Mouse (Mus musculus): ENCODE measurements around the gene Mybpc2. TPM values are rescaled to one million over a fixed set of nuclear protein-coding genes. Genes with fewer than 3 reads are reported as not detected.

Mybpc2 gene
- under 1 TPM; 0.27 to 0.28 TPM for total RNA-seq (2021)
- long read RNA-seq, partial matches to known transcripts = 1 of 1 reads
- long read RNA-seq, other reads (novel, unspliced or antisense) = 0 of 1 reads

DNA sequence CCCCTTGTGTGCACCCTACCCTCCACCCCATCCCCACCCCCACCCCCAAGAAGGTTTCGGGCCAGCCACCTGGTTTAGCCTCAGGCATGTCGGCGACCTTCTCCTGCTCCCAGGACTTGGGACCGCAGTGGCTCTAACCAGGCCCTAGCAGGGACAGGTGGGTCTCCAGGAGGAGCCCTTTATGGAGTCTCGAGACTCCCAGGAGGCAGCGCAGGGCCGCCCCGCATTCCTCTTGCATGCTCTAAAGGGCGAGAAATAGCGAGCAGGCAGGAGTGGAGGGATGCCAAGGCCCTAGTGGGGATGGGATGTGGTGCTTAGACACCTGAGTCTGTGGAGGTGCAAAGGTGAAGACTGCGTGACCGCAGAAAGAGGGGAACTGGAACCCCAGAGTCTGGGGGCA lies at the start of gene Mybpc2:
TSS of gene Mybpc2 (minus strand) at position 155 of the 400 bp plus-strand sequence.
- no peak for DNase-seq (ENCODE audit: low spot score in 2 of 2)

DNA sequence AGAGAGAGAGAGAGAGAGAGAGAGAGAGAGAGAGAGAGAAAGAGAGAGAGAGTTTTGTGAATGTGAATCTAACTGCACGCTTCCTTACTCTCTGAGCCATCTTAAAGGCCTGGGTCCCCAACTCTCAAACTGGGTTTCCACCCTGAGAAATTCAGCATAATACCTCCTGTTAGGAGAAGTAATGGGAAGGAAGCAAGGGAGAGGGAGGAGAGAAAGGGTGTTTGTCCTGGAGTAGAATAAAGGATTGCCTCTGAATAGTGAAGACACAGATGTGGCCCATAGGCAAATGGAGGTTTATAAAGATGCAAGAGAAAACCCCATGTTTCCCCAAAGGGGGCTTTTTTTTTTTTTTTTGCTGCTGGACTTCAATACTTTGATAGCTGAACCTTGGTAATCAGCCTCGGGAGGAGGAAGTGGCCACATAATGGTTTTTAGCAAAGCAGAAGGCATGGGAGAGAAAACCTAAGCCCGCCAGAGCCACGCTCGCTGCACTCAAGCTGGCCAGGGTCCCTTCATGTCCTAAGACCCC lies 48.6 kb upstream of the Mybpc2 start:
- DNase-seq (ENCODE audit: low spot score in 2 of 2) = no peak

DNA sequence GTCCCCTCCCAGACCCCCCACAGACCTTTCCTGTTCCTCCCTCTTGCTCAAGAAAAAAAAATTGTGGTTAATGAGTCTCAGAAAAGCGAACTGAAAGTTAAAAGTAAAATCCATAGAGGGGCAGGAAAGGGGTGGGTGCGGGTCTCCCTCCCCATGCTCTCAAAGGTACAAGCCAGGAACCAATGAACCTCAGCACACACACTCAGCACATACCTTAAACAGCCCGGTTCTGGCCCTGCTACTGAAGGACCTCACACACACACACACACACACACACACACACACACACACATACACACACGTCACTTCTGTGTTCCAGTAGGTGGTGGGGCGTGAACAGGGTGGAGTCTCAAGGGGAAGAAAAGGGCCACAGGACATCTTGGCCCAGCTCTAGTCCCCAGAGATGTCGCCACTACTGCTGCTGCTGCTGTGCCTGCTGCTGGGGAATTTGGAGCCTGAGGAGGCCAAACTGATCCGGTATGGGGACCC lies 47.8 kb upstream of the Mybpc2 start, which contains the start of gene Napsa:
TSS of gene Napsa (plus strand) at position 168 of the 489 bp plus-strand sequence.
- no peak for DNase-seq (ENCODE audit: low spot score in 2 of 2)

DNA sequence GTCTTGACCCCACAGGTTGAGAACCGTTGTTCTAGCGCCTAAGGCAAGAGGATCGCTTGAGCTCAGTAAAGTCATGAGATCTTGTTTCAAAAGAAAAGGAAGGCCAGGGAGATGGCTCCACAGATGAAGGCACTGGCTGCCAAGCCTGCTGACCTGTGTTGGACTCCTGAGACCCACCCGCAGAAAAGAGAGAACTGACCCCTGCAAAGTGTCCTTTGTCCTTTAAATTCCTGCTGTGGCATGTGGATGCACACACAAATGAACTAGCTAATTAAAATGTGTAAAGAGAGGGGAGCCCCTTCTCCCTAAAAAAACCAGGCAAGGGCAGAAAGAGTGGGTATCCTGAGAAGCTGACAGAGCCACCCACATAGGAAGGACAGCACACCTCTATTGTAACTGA lies 47.4 kb upstream of the Mybpc2 start:
- DNase-seq (ENCODE audit: low spot score in 2 of 2) = no peak

DNA sequence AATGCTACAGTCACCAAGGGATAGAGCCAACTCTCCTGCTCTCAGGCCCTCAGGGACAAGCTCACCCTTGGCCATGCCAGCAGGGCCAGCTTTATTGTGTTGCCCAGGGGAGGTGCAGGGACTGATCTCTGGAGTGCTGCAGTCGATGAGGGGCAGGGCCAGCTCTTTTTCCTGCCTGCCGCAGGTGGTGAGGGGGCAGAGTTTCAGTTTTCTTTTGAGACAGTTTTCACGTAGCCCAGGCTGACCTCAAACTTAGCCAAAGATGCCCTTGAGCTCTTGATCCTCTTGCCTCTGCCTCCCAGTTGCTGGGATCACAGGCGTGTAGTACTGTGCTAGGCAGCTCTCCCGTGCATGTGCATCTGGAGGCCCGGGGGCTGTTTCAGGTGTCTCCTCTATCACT lies 46.5 kb upstream of the Mybpc2 start:
- DNase-seq (ENCODE audit: low spot score in 2 of 2) = no peak

DNA sequence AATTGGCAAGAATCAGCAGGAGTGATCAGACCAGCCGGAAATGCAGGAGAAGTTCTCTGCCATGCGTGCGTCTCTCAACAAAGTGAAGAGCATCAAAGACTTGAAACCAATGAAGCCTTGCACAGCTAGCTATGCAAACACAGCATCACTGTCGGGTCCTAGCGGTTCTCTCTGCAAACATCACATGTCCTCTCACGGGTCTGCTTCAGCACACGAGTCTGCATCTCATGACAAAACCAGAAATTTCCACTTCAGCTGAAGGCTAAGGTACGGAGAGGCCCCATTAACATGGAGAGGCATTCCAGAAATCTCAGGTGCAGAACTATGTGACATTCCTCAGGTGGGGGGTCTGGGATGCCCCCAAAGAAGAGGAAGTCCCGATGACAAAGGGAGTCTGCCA lies 44.3 kb upstream of the Mybpc2 start:
- no peak for DNase-seq (ENCODE audit: low spot score in 2 of 2)

DNA sequence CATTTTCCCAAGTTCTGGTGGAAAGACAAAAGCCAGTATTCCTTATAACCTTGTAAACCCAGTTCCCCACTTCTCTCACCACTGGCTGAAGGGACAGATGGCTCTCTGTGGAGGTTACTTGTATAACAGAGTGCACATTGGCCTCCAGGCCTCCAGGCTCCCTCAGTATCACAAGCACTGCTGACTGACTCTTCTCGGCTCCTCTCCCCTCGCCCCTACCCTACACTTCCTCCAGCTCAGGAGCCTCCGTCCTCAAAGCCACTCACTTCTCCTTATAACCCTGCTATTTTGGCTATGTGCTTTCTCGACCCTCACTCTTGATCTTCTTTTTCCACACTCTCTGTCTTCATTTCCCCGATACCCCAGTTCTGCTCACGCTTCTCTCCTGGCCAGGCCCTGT lies 41.0 kb upstream of the Mybpc2 start:
- no peak for DNase-seq (ENCODE audit: low spot score in 2 of 2)

DNA sequence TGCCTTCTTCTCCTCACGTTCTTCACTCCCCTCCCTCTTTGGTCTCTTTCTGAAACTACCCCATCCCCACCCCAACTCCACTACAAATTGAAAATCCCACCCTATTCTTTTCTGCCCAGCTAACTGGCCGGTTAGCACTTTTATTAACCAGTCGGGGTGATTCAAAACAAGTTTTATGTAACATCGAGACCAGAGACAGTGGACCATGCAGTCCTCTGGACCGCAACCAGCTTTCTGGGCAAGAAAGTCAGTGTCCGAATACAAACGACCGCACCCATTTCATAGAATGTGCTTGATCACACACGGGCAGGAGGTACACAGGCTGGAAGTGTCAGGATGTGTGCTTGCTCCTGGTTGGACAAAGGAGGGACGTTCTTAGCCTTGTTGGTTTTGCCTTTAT lies 40.0 kb upstream of the Mybpc2 start:
- no peak for DNase-seq (ENCODE audit: low spot score in 2 of 2)

DNA sequence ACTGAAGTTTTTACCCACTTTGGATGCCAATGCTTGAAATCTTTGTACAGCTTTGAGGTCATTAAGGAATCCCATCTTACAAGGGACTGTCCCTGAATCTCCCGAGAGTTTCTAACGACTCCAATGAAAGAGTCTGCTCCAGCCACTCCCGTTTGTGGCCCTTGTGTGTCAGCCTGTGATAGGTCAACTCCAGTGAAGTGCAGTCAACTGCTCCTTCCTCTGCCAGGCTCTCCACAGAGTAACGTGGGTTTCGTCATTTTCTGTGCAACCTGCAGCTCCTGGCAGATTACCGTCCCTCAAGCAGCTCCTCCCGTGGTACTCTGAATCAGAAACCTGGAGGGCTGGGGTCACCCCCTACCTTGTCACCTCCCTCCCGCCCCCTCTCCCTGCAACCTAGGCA lies 38.8 kb upstream of the Mybpc2 start:
- DNase-seq (ENCODE audit: low spot score in 2 of 2) = no peak

DNA sequence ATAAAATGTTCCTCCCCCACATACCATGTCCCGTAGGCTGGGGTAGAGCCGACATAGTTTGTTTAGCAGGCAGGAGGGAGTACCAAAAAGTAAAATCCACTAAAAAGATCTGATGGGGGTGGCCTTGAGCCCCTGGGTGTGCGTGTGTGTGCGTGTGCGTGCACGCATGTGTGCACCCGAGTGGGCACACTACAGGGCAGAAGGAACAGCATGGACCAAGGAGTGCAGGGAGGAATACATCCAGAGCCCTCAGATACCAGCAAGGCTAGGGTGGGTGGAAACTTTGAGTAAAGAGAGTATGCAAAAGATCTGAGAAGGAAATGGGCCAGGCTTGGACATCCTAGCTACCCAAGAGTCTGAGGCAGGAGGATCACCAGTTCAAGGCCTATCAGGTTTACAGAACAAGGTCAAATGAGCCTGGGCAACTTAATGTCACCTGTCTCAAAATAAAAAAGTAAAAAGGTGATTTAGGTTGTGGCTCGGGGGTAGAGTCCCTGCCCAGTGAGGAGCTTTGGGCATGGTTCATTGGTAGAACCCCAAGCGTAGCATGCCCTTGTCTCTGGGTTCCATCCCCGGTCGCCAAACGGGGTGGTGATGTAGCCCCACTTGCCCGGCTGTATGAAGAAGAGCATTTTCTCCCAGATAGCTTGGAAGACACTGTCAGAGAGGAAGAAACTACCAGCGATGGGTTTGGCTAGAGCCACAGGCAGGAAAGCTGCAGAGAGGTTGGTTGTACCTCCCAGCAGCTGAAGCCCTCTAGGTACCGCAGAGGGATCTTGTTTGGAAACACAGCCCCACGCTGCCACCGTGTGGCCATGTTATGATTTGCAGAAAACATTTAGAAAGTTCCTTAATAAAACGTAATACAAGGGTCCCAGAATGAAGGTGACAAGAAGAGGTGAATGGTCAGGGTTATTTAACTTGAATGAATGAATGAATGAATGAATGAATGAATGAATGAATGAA lies 36.3 kb upstream of the Mybpc2 start:
- peak; percentile 67 to 87 for DNase-seq (ENCODE audit: low spot score in 2 of 2)

DNA sequence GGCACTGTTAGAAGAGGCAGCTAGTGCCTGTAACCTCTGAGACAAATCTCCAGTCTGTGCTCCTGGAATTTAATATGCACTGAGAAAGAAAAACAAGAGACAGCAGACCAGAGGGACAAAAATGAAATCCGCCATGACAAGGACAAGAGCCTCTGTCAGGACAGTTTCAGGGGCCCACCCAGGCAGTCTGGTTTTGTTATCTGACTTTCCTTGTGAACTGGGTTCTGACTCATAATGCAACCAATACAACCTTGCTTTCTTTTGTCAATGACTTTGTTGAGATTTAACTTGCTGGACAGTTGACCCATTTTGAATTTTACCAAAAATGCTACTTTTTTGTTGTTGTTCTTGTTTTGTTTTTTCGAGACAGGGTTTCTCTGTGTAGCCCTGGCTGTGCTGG lies 33.2 kb upstream of the Mybpc2 start:
- no peak for DNase-seq (ENCODE audit: low spot score in 2 of 2)

DNA sequence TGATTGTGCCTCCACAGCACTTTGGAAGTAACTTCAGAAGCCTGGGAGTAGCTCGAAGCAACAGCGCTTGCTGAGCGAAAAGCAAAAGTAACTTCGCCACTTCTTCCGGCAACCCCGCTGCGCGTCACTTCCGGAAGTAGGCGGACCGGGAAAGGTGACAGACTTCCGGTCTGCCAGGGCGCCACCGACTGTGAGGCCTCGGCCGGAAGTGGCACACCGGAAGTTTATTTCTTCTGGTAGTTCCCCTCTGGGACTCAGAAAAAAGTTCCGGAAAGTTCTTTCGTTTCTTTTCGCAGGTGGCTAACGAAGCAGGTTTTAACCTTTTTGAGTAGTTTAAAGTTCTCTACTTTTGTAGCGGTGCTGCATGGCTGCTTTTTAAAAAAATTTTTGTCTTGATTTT lies 29.4 kb upstream of the Mybpc2 start, which contains the start of gene Nr1h2:
TSS of gene Nr1h2 (minus strand) at position 126 of the 400 bp plus-strand sequence.
- DNase-seq (ENCODE audit: low spot score in 2 of 2) = peak; percentile 92 to 96

DNA sequence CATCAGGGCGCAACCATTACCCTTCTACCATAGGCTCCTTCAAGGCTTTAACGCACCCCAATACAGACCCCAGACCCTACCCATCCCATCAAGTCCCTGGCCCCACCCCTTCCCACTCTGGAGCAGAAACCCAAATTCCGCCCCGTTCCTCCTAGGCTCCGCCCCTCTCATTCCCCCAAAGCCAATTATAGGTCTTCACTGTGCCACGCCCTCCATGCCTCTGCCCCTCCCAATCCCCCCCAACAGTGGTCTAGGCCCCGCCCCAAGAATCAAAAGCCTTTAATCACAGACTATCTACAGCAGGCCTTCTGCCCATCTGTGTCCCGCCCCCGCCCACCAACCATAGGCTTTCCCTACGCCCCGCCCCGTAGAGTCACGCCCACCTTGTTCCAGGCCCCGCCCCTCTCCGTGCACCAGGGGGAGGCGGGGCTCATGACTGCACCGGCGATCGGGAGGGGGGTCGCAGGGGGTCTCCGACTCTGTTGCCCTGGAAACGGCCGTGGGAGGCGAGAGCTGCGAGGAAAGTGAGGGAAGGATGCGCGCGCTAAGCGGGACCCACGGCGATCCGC lies 28.8 kb upstream of the Mybpc2 start:
- DNase-seq (ENCODE audit: low spot score in 2 of 2) = peak; percentile 48 to 53

DNA sequence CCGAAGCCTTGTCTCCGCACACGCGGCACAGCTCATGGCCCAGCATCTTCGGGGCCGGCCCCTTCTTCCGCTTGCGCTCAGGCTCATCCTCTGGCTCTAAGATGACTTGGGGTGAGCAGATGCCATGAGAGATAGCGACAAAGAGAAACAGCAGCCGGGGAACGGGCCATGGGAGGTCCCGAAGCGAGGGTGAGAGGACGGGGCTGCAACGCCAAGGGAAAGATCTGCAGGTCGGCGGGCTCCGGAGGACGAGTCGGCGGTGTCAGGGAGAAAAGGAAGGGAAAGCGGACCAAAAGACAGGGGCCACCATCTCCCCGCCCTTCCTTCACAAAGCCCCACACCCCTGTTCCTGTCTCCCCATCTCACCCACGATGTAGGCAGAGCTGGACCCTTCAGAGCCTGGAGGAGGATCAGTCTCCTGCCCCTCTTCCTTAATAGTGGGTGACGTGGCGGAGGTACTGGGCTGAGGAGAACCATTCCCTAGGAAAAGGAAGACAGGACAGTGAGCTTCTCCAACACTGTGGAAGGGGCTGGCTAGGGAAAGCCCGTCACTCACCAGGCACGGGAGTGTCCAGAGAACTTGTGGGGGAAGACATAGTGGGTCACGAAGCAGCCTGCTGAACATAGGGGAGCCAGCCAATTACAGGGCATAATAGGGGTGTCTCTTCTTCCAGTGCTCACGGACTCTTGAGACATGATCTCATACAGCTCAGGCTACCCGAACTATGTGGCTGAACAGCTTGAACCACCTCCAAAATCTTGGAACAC lies 27.9 kb upstream of the Mybpc2 start:
- no peak for DNase-seq (ENCODE audit: low spot score in 2 of 2)

DNA sequence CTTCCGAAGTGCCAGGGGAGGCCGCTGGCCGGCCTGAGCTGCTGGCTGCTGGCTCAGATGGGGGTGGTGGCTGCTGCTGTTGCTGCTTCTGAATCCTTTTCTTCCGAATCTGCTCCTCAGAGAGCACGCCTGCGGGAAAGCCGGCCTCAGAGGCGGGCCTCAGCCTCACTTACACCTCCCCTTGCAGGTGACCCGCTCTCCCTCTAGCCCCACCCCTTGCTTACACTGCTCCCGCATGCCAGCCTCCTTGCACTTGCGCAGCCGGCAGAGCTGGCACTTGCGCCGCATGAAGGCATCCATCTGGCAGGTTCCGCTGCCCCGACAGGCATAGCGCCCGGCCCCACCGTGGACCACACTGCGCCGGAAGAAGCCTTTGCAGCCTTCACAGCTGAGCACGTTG lies 27.3 kb upstream of the Mybpc2 start:
- DNase-seq (ENCODE audit: low spot score in 2 of 2) = no peak

DNA sequence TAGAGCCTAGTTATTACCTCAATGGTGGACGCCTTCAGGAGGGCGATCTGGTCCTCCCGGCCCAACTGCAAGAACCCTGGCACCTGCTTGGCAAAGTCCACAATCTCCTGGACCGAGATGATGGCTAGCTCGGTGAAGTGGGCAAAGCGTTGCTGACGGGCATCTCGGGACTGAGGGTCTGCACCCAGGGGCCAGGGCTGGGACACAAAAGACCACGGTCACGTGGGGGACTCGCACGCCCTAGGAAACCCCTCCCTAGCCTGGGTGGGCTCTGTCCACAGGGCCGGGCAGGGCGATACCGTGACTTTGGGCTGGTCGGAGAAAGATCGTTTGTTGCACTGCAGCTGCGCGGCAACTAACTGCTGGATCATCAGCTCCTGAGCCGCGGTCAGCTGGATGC lies 26.8 kb upstream of the Mybpc2 start:
- no peak for DNase-seq (ENCODE audit: low spot score in 2 of 2)

DNA sequence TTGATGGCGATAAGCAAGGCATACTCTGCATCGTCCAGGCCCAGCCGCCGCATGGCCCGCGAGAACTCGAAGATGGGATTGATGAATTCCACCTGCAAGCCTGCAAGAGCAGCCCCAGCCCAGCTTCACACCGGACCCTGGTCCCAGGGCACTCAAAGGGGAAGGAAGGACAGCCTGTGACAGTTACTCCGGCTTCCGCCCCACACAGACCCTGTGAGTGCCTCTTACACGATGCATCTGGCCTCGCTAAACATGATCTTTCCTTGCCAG lies 25.9 kb upstream of the Mybpc2 start:
- DNase-seq (ENCODE audit: low spot score in 2 of 2) = no peak

DNA sequence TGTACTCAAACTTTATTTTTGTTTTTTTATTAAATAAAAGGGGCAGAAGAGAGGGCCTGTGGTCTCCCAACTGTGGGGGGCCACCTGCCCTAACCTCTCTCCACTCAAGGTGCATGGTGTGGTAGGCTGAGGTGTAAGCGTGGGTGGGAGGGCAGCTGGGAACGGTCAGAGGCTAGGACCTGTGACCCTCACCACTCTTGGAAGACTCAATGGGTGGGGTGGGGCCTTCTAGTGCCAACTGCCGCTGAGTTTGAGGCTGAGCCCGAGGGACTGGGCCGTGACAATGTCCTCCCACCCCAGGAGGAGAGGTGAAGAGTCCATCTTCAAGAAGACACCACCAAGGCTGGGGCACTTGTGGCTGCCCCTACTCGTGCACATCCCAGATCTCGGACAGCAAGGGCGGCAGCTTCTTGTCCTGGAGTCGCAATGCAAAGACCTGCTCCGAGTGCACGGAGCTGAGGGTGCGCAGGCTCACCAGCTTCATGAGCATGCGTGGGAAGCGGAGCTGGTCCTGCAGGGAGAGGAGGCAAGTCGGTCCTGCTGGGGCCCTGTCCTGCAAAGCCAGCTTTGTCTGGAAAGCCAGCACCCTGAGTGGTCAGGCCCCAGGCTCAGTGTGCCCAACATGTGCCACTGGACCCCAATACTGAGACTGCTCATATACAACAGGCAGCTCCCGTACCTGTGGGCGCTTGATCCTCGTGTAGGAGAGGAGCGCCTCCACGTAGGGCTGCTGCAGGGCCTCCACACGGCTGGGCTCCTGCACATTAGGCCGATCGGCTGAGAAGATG lies 25.4 kb upstream of the Mybpc2 start:
- DNase-seq (ENCODE audit: low spot score in 2 of 2) = no peak

DNA sequence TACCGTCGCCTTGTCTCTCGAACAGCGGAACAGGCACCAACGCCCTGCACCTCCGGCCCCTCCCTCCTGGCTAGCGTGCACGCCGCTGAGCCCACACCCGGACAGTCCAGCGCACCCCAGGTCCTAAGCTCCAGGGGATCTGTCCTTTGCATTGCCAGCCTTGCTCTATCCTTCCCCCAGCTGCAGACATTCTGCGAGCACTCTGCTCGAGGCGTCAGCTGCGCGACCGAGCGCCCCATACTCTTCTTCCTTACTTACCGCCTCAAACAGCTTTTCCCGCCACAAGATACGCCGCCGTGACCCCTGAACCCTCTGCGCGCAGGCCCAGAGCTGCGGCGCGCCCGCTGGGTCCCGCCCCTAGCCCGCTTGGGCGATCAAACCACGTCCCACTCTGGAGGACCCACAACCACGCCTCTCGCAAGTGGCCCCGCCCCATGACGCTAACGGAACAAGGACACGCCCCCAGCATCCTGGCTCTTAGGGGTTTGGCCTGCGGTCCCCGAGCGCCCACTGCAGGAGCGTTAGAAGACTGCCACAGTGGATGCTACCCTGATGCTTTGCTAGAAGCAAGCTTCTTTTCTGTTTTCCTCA lies 24.1 kb upstream of the Mybpc2 start, which contains the start of gene Pold1:
TSS of gene Pold1 (minus strand) at position 353 of the 591 bp plus-strand sequence.
- peak; percentile 99 for DNase-seq (ENCODE audit: low spot score in 2 of 2)

DNA sequence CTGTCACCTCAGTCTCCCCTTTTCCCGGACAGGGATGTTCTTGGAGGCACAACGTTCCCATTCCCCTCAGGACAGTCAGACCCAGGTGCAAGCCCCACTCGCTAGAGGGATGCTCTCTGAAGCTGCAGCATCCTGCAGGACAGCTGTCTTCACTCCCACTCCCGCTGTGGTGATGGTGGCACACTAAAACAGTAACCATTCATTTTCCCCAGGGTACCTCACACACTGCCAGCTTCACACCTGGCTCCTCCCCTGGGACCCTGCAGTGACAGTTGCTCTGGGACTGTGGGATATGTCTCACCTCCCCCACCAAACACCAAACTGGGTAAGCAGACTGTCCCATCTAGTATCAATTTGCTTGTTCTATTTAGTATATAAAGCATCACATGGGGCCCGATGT lies 23.3 kb upstream of the Mybpc2 start:
- no peak for DNase-seq (ENCODE audit: low spot score in 2 of 2)

Data from layer of hippocampus, adult 18-20 months (tissue).